Mouse (Mus musculus): ENCODE measurements around the gene Bach1. TPM values are rescaled to one million over a fixed set of nuclear protein-coding genes. Genes with fewer than 3 reads are reported as not detected.
A peak's percentile ranks its signal among the peaks of the same experiment; 100 is the strongest.

Bach1 gene
- polyA plus RNA-seq, 1 experiment from 2014 or later, result 18.6 TPM

GRCm38 (mm10) chr16:87717046-87717660, 18.4 kb downstream of the Bach1 start:
- Histone ChIP-seq H3K4me1 (peaks cover 32% of the 10 kb centered on the region), H3K27me3 (no peaks in the 10 kb centered on the region), H3K9me3 (no peaks in the 10 kb centered on the region), H3K9ac (no peak overlapping the region), H3K4me2 (replicated peaks) (no peak overlapping the region), H3K27ac (peak overlapping the region; percentile 15; the same call in 1 of the 2 replicates), H3K4me3 (no peak overlapping the region), H3K36me3 (peaks cover 39% of the 10 kb centered on the region)
- 58% methylated on average over 5 of the region's 5 CpGs for WGBS
- no peak for ATAC-seq (ENCODE audit: low FRiP score, low read depth)

GRCm38 (mm10) chr16:87719071-87719470, 20.3 kb downstream of the Bach1 start:
- Histone ChIP-seq H3K4me3 (no peak overlapping the region), H3K27me3 (no peaks in the 10 kb centered on the region), H3K4me1 (peaks cover 18% of the 10 kb centered on the region), H3K27ac (no peak overlapping the region), H3K4me2 (replicated peaks) (no peak overlapping the region), H3K9ac (no peak overlapping the region), H3K36me3 (peaks cover 56% of the 10 kb centered on the region), H3K9me3 (no peaks in the 10 kb centered on the region)
- ATAC-seq (ENCODE audit: low FRiP score, low read depth), result no peak
- 92% methylated on average over 11 of the region's 11 CpGs for WGBS

- no peaks in the 10 kb centered on the region for H3K27me3 ChIP-seq
- no peak overlapping the region for H3K4me2 ChIP-seq (replicated peaks)
- ATAC-seq (ENCODE audit: low FRiP score, low read depth), result no peak
- no peak overlapping the region for H3K9ac ChIP-seq
- peaks cover 63% of the 10 kb centered on the region for H3K36me3 ChIP-seq
- WGBS, result 91% methylated on average over 23 of the region's 23 CpGs
- no peak overlapping the region for H3K27ac ChIP-seq
- no peak overlapping the region for H3K4me3 ChIP-seq
- H3K4me1 ChIP-seq, result peaks cover 16% of the 10 kb centered on the region
- H3K9me3 ChIP-seq, result no peaks in the 10 kb centered on the region
Observed at GRCm38 (mm10) chr16:87719688-87720283, 21.0 kb downstream of the Bach1 start.

GRCm38 (mm10) chr16:87720851-87721409, 22.2 kb downstream of the Bach1 start:
- Histone ChIP-seq H3K27me3 (no peaks in the 10 kb centered on the region), H3K9me3 (no peaks in the 10 kb centered on the region), H3K27ac (no peak overlapping the region), H3K4me3 (no peak overlapping the region), H3K4me1 (peaks cover 10% of the 10 kb centered on the region), H3K9ac (no peak overlapping the region), H3K4me2 (replicated peaks) (no peak overlapping the region), H3K36me3 (peaks cover 66% of the 10 kb centered on the region)
- ATAC-seq (ENCODE audit: low FRiP score, low read depth), result no peak
- whole genome bisulfite sequencing, result 95% methylated on average over 24 of the region's 24 CpGs

- WGBS, result 97% methylated on average over 5 of the region's 5 CpGs
- no peak overlapping the region for H3K4me2 ChIP-seq (replicated peaks)
- peaks cover 63% of the 10 kb centered on the region for H3K36me3 ChIP-seq
- ATAC-seq (ENCODE audit: low FRiP score, low read depth), result no peak
- H3K27me3 ChIP-seq, result no peaks in the 10 kb centered on the region
- H3K4me3 ChIP-seq, result no peak overlapping the region
- H3K4me1 ChIP-seq, result no peaks in the 10 kb centered on the region
- H3K27ac ChIP-seq, result no peak overlapping the region
- H3K9me3 ChIP-seq, result no peaks in the 10 kb centered on the region
- no peak overlapping the region for H3K9ac ChIP-seq
Observed at GRCm38 (mm10) chr16:87722857-87723256, 24.1 kb downstream of the Bach1 start.

GRCm38 (mm10) chr16:87723479-87723878, 24.7 kb downstream of the Bach1 start:
- no peak overlapping the region for H3K27ac ChIP-seq
- no peak overlapping the region for H3K9ac ChIP-seq
- H3K4me1 ChIP-seq, result no peaks in the 10 kb centered on the region
- WGBS, result 89% methylated on average over 15 of the region's 15 CpGs
- H3K4me2 ChIP-seq (replicated peaks), result no peak overlapping the region
- H3K9me3 ChIP-seq, result no peaks in the 10 kb centered on the region
- no peak overlapping the region for H3K4me3 ChIP-seq
- H3K36me3 ChIP-seq, result peaks cover 63% of the 10 kb centered on the region
- H3K27me3 ChIP-seq, result no peaks in the 10 kb centered on the region
- ATAC-seq (ENCODE audit: low FRiP score, low read depth), result no peak

GRCm38 (mm10) chr16:87724826-87725225, 26.1 kb downstream of the Bach1 start:
- Histone ChIP-seq H3K4me3 (no peak overlapping the region), H3K4me2 (replicated peaks) (no peak overlapping the region), H3K36me3 (peaks cover 66% of the 10 kb centered on the region), H3K27ac (no peak overlapping the region), H3K9ac (no peak overlapping the region), H3K9me3 (no peaks in the 10 kb centered on the region), H3K27me3 (no peaks in the 10 kb centered on the region), H3K4me1 (no peaks in the 10 kb centered on the region)
- WGBS, result 90% methylated on average over 4 of the region's 4 CpGs
- no peak for ATAC-seq (ENCODE audit: low FRiP score, low read depth)

- Histone ChIP-seq H3K4me2 (replicated peaks) (no peak overlapping the region), H3K36me3 (peaks cover 66% of the 10 kb centered on the region), H3K27ac (no peak overlapping the region), H3K9me3 (no peaks in the 10 kb centered on the region), H3K4me3 (no peak overlapping the region), H3K4me1 (no peaks in the 10 kb centered on the region), H3K27me3 (no peaks in the 10 kb centered on the region), H3K9ac (no peak overlapping the region)
- WGBS, result 95% methylated on average over 5 of the region's 5 CpGs
- ATAC-seq (ENCODE audit: low FRiP score, low read depth), result no peak
Observed at GRCm38 (mm10) chr16:87725241-87725640, 26.5 kb downstream of the Bach1 start.

- H3K36me3 ChIP-seq, result peaks cover 71% of the 10 kb centered on the region
- WGBS, result 92% methylated on average over 21 of the region's 21 CpGs
- no peak overlapping the region for H3K4me3 ChIP-seq
- no peaks in the 10 kb centered on the region for H3K9me3 ChIP-seq
- no peak overlapping the region for H3K4me2 ChIP-seq (replicated peaks)
- no peak for ATAC-seq (ENCODE audit: low FRiP score, low read depth)
- no peaks in the 10 kb centered on the region for H3K27me3 ChIP-seq
- no peak overlapping the region for H3K27ac ChIP-seq
- no peak overlapping the region for H3K9ac ChIP-seq
- H3K4me1 ChIP-seq, result no peaks in the 10 kb centered on the region
Observed at GRCm38 (mm10) chr16:87725963-87726362, 27.2 kb downstream of the Bach1 start.

- Histone ChIP-seq H3K4me1 (no peaks in the 10 kb centered on the region), H3K27me3 (no peaks in the 10 kb centered on the region), H3K9ac (no peak overlapping the region), H3K27ac (no peak overlapping the region), H3K9me3 (no peaks in the 10 kb centered on the region), H3K4me2 (replicated peaks) (no peak overlapping the region), H3K4me3 (no peak overlapping the region), H3K36me3 (peaks cover 70% of the 10 kb centered on the region)
- no peak for ATAC-seq (ENCODE audit: low FRiP score, low read depth)
- 92% methylated on average over 6 of the region's 6 CpGs for WGBS
Observed at GRCm38 (mm10) chr16:87726369-87726768, 27.6 kb downstream of the Bach1 start.

GRCm38 (mm10) chr16:87727250-87727649, 28.5 kb downstream of the Bach1 start:
- no peak overlapping the region for H3K9ac ChIP-seq
- H3K4me3 ChIP-seq, result no peak overlapping the region
- no peaks in the 10 kb centered on the region for H3K27me3 ChIP-seq
- WGBS, result 55% methylated on average over 9 of the region's 9 CpGs
- ATAC-seq (ENCODE audit: low FRiP score, low read depth), result no peak
- H3K27ac ChIP-seq, result no peak overlapping the region
- no peak overlapping the region for H3K4me2 ChIP-seq (replicated peaks)
- H3K36me3 ChIP-seq, result peaks cover 65% of the 10 kb centered on the region
- H3K4me1 ChIP-seq, result no peaks in the 10 kb centered on the region
- H3K9me3 ChIP-seq, result no peaks in the 10 kb centered on the region

GRCm38 (mm10) chr16:87727918-87728317, 29.2 kb downstream of the Bach1 start:
- 85% methylated on average over 14 of the region's 14 CpGs for WGBS
- Histone ChIP-seq H3K36me3 (peaks cover 60% of the 10 kb centered on the region), H3K9ac (no peak overlapping the region)

More at GRCm38 (mm10) chr16:87727918-87728317, 29.2 kb downstream of the Bach1 start:
- Histone ChIP-seq H3K27ac (no peak overlapping the region), H3K9me3 (no peaks in the 10 kb centered on the region), H3K27me3 (no peaks in the 10 kb centered on the region), H3K4me3 (no peak overlapping the region), H3K4me1 (no peaks in the 10 kb centered on the region), H3K4me2 (replicated peaks) (no peak overlapping the region)
- ATAC-seq (ENCODE audit: low FRiP score, low read depth), result no peak

All from limb, embryonic 13.5 days (tissue).